Mouse (Mus musculus) small intestine, adult 2 months (tissue): ENCODE results near the gene Prkaa2. TPM values are rescaled to one million over a fixed set of nuclear protein-coding genes. Genes with fewer than 3 reads are reported as not detected.

ENCODE experiments used
- H3K27ac ChIP-seq: fragments of 200-500 bp; 2 replicates; pipeline ENCODE4 v1.5.1; 2012; ENCODE audit warnings: low read depth, low read length, control low read depth, inconsistent platforms; ENCODE audit not compliant: insufficient read depth
- H3K27me3 ChIP-seq: fragments of 200-500 bp; 2 replicates; pipeline ENCODE4 v1.6.1; 2012; ENCODE audit warnings: mild to moderate bottlenecking, moderate library complexity, low read length, inconsistent platforms; ENCODE audit not compliant: control insufficient read depth, insufficient read depth
- H3K36me3 ChIP-seq: fragments of 200-500 bp; 2 replicates; pipeline ENCODE4 v1.6.1; 2012; ENCODE audit warnings: mild to moderate bottlenecking, low read length, control low read depth, inconsistent platforms; ENCODE audit not compliant: control insufficient read depth, insufficient read depth
- H3K4me1 ChIP-seq: fragments of 200-500 bp; 2 replicates; pipeline ENCODE4 v1.6.1; 2012; ENCODE audit warnings: low read length, inconsistent platforms, mixed read lengths; ENCODE audit not compliant: control insufficient read depth, insufficient read depth, insufficient read length
- H3K4me3 ChIP-seq: fragments of 200-500 bp; 2 replicates; pipeline ENCODE4 v1.5.1; 2012; ENCODE audit warnings: low read depth, mild to moderate bottlenecking, control low read depth, inconsistent platforms, low read length, moderate library complexity
- CTCF ChIP-seq: fragments of 200-500 bp; IDR thresholded peaks from 2 replicates; pipeline ENCODE4 v1.5.1; 2012; ENCODE audit warnings: low read depth, mild to moderate bottlenecking, control low read depth, inconsistent platforms, low read length, moderate library complexity, mixed read lengths; ENCODE audit not compliant: insufficient replicate concordance, insufficient read length; ENCODE audit errors: extremely low read depth
- POLR2A ChIP-seq: fragments of 200-500 bp; IDR thresholded peaks from 2 replicates; pipeline ENCODE4 v1.6.1; 2012; ENCODE audit warnings: low read depth, mild to moderate bottlenecking, control low read depth, inconsistent platforms, low read length, moderate library complexity
- WGBS: fragments of 180-500 bp; shearing (Covaris S2); methylation state at CpG from one replicate; pipeline ENCODE4 v1.1.7; 2018; 5-methylcytosine and 5-hydroxymethylcytosine counted together
- polyA plus RNA-seq: library from polyadenylated mRNA; depleted of rRNA; stranded (reverse); fragments of >200 nt; gene quantifications from 2 replicates; pipeline ENCODE4 v1.2.3, GENCODE M21; 2012

Gene Prkaa2
- polyA plus RNA-seq, 1 experiment: 1.2 TPM

GRCm38 (mm10) chr4:105121081-105121480, 11.4 kb upstream of the Prkaa2 start:
- no peaks in the 10 kb centered on the region for H3K27me3 ChIP-seq
- H3K4me3 ChIP-seq: no peak overlapping the region
- no peaks in the 10 kb centered on the region for H3K36me3 ChIP-seq
- TF ChIP-seq POLR2A: no peak
- no peak for TF ChIP-seq CTCF
- H3K4me1 ChIP-seq: no peaks in the 10 kb centered on the region
- 89% methylated on average over 6 of the region's 6 CpGs for WGBS
- no peak overlapping the region for H3K27ac ChIP-seq

- 69% methylated on average over 3 of the region's 3 CpGs for WGBS
- Histone ChIP-seq H3K4me1 (peaks cover 2% of the 10 kb centered on the region; the same call in 1 of the 2 replicates), H3K27me3 (no peaks in the 10 kb centered on the region), H3K4me3 (no peak overlapping the region), H3K27ac (no peak overlapping the region), H3K36me3 (no peaks in the 10 kb centered on the region)
- no peak for TF ChIP-seq POLR2A
- no peak for TF ChIP-seq CTCF
Measured at GRCm38 (mm10) chr4:105113468-105113867, 3.8 kb upstream of the Prkaa2 start.

GRCm38 (mm10) chr4:105113042-105113441, 3.4 kb upstream of the Prkaa2 start:
- no peak overlapping the region for H3K4me3 ChIP-seq
- H3K4me1 ChIP-seq: peaks cover 2% of the 10 kb centered on the region; the same call in 1 of the 2 replicates
- no peaks in the 10 kb centered on the region for H3K36me3 ChIP-seq
- TF ChIP-seq CTCF (no peak), POLR2A (no peak)
- 24% methylated on average over 5 of the region's 5 CpGs for WGBS
- no peak overlapping the region for H3K27ac ChIP-seq
- H3K27me3 ChIP-seq: no peaks in the 10 kb centered on the region

GRCm38 (mm10) chr4:105111770-105112169, 2.1 kb upstream of the Prkaa2 start:
- H3K27me3 ChIP-seq: no peaks in the 10 kb centered on the region
- 90% methylated on average over 11 of the region's 11 CpGs for WGBS

GRCm38 (mm10) chr4:105110684-105111035, 970 bp upstream of the Prkaa2 start:
- WGBS: 59% methylated on average over 4 of the region's 4 CpGs
- Histone ChIP-seq H3K36me3 (no peaks in the 10 kb centered on the region), H3K4me3 (no peak overlapping the region), H3K27me3 (no peaks in the 10 kb centered on the region), H3K27ac (0 out of 2 replicates have a peak overlapping the region, but pooled peaks have one; percentile 19), H3K4me1 (peaks cover 2% of the 10 kb centered on the region; the same call in 1 of the 2 replicates)
- no peak for TF ChIP-seq CTCF
- TF ChIP-seq POLR2A: no peak

More at GRCm38 (mm10) chr4:105111770-105112169, 2.1 kb upstream of the Prkaa2 start:
- no peaks in the 10 kb centered on the region for H3K36me3 ChIP-seq
- peaks cover 2% of the 10 kb centered on the region; the same call in 1 of the 2 replicates for H3K4me1 ChIP-seq
- TF ChIP-seq CTCF (no peak), POLR2A (no peak)
- H3K27ac ChIP-seq: no peak overlapping the region
- H3K4me3 ChIP-seq: no peak overlapping the region

- Histone ChIP-seq H3K4me3 (peak overlapping the region; percentile 95), H3K27ac (peak overlapping the region; percentile 19), H3K36me3 (no peaks in the 10 kb centered on the region), H3K4me1 (peaks cover 3% of the 10 kb centered on the region; the same call in 1 of the 2 replicates), H3K27me3 (no peaks in the 10 kb centered on the region)
- no peak for TF ChIP-seq CTCF
- no peak; the same call in none of the 2 replicates for TF ChIP-seq POLR2A
- WGBS: 3% methylated on average over 24 of the region's 24 CpGs
Measured at GRCm38 (mm10) chr4:105109990-105110683, 447 bp upstream of the Prkaa2 start.

- no peaks in the 10 kb centered on the region for H3K36me3 ChIP-seq
- no peaks in the 10 kb centered on the region for H3K27me3 ChIP-seq
- TF ChIP-seq CTCF (no peak), POLR2A (no peak)
- 8% methylated on average over 5 of the region's 5 CpGs for WGBS
- peaks cover 3% of the 10 kb centered on the region; the same call in 1 of the 2 replicates for H3K4me1 ChIP-seq
- peak overlapping the region; percentile 95 for H3K4me3 ChIP-seq
- peak overlapping the region; percentile 27; the same call in 1 of the 2 replicates for H3K27ac ChIP-seq
Measured at GRCm38 (mm10) chr4:105108641-105109198, 970 bp downstream of the Prkaa2 start.
